Mouse (Mus musculus) lung, postnatal 4 days (tissue): ENCODE measurements around the gene Slc24a4.

Source experiments
- DNase-seq, 2 experiments: peaks; one replicate each; pipeline ENCODE4 v3.0.0; 2021

Gene Slc24a4

GRCm38 (mm10) chr12:102128081-102128790, at the start of gene Slc24a4:
Gene Slc24a4, plus strand, starts transcription at chr12:102128733.
- DNase-seq, result peak; percentile 39 to 59

- no peak for DNase-seq
Observed at GRCm38 (mm10) chr12:102082648-102083425, 45.7 kb upstream of the Slc24a4 start.

GRCm38 (mm10) chr12:102090535-102090934, 38.0 kb upstream of the Slc24a4 start:
- DNase-seq, result no peak

GRCm38 (mm10) chr12:102092342-102093094, 36.0 kb upstream of the Slc24a4 start:
- DNase-seq, result no peak

- DNase-seq, result no peak
Observed at GRCm38 (mm10) chr12:102105990-102106389, 22.5 kb upstream of the Slc24a4 start.

GRCm38 (mm10) chr12:102108851-102109250, 19.7 kb upstream of the Slc24a4 start:
- DNase-seq, result no peak

GRCm38 (mm10) chr12:102112491-102112890, 16.0 kb upstream of the Slc24a4 start:
- DNase-seq, result peak; percentile 40 to 47

GRCm38 (mm10) chr12:102112901-102113300, 15.6 kb upstream of the Slc24a4 start:
- no peak for DNase-seq

- DNase-seq, result peak in 1 of 2 experiments; percentile 43
Observed at GRCm38 (mm10) chr12:102113391-102113790, 15.1 kb upstream of the Slc24a4 start.

- no peak for DNase-seq
Observed at GRCm38 (mm10) chr12:102116580-102116979, 12.0 kb upstream of the Slc24a4 start.

GRCm38 (mm10) chr12:102118014-102118413, 10.5 kb upstream of the Slc24a4 start:
- DNase-seq, result no peak

- DNase-seq, result no peak
Observed at GRCm38 (mm10) chr12:102127601-102128000, 932 bp upstream of the Slc24a4 start.

GRCm38 (mm10) chr12:102128791-102129507, 416 bp downstream of the Slc24a4 start:
- peak; percentile 72 to 83 for DNase-seq

GRCm38 (mm10) chr12:102129508-102130030, 1.0 kb downstream of the Slc24a4 start:
- DNase-seq, result no peak

- no peak for DNase-seq
Observed at GRCm38 (mm10) chr12:102139710-102140109, 11.2 kb downstream of the Slc24a4 start.

- no peak for DNase-seq
Observed at GRCm38 (mm10) chr12:102141330-102141729, 12.8 kb downstream of the Slc24a4 start.

- no peak for DNase-seq
Observed at GRCm38 (mm10) chr12:102147678-102148077, 19.1 kb downstream of the Slc24a4 start.

GRCm38 (mm10) chr12:102148746-102149145, 20.2 kb downstream of the Slc24a4 start:
- DNase-seq, result no peak

GRCm38 (mm10) chr12:102151185-102151584, 22.7 kb downstream of the Slc24a4 start:
- DNase-seq, result peak in 1 of 2 experiments; percentile 25

- no peak for DNase-seq
Observed at GRCm38 (mm10) chr12:102153796-102154195, 25.3 kb downstream of the Slc24a4 start.

GRCm38 (mm10) chr12:102154815-102155214, 26.3 kb downstream of the Slc24a4 start:
- no peak for DNase-seq

- no peak for DNase-seq
Observed at GRCm38 (mm10) chr12:102164632-102165031, 36.1 kb downstream of the Slc24a4 start.
